Mouse (Mus musculus) MEL (cell line): ENCODE measurements around the gene Cers6. TPM values are rescaled to one million over a fixed set of nuclear protein-coding genes. Genes with fewer than 3 reads are reported as not detected.

Experiments used
- DNase-seq: peaks from one replicate; pipeline ENCODE4 v3.0.0; 2011; ENCODE audit warnings: low read depth, low spot score
- H3K27ac ChIP-seq: 2 replicates; pipeline ENCODE4 v1.5.1; 2012; ENCODE audit warnings: low read depth, mild to moderate bottlenecking, control low read depth, low read length, moderate library complexity; ENCODE audit not compliant: control insufficient read depth
- H3K27me3 ChIP-seq, 2 experiments: fragments of 150-350 bp in 1 of 2; sonication (generic) in 1 of 2; 2 replicates each; pipeline ENCODE4 v1.6.1; 2012; ENCODE audit warnings: low read length in 2 of 2, mild to moderate bottlenecking in 2 of 2, improper control_type of control experiment in 1 of 2, moderate library complexity in 1 of 2; ENCODE audit not compliant: insufficient read depth in 2 of 2, control insufficient read depth in 1 of 2
- H3K36me3 ChIP-seq, 2 experiments: 2 replicates each; pipeline ENCODE4 v1.6.1; 2012 to 2014; ENCODE audit warnings: low read length in 2 of 2, improper control_type of control experiment in 1 of 2, inconsistent platforms in 1 of 2, mild to moderate bottlenecking in 1 of 2; ENCODE audit not compliant: insufficient read depth in 2 of 2, control insufficient read depth in 1 of 2
- H3K4me1 ChIP-seq, 2 experiments: fragments of 150-350 bp in 1 of 2; sonication (generic) in 1 of 2; 2 replicates each; pipeline ENCODE4 v1.6.1; 2012; ENCODE audit warnings: low read length in 2 of 2, improper control_type of control experiment in 1 of 2, mild to moderate bottlenecking in 1 of 2; ENCODE audit not compliant: insufficient read depth in 2 of 2, control insufficient read depth in 1 of 2
- H3K4me3 ChIP-seq, 2 experiments: fragments of 150-350 bp in 1 of 2; sonication (generic) in 1 of 2; 2 replicates each; pipeline ENCODE4 v1.5.1; 2012; ENCODE audit warnings: low read depth in 2 of 2, low read length in 2 of 2, mild to moderate bottlenecking in 2 of 2, moderate library complexity in 2 of 2, control low read depth in 1 of 2, improper control_type of control experiment in 1 of 2; ENCODE audit not compliant: control insufficient read depth in 1 of 2, insufficient read depth in 1 of 2
- H3K79me2 ChIP-seq: 2 replicates; pipeline ENCODE4 v1.6.1; 2012; ENCODE audit warnings: mild to moderate bottlenecking, low read length, moderate library complexity; ENCODE audit not compliant: control insufficient read depth, poor library complexity, insufficient read depth
- H3K9ac ChIP-seq: 2 replicates; pipeline ENCODE4 v1.6.1; 2012; ENCODE audit warnings: low read depth, mild to moderate bottlenecking, control low read depth, low read length, moderate library complexity; ENCODE audit not compliant: control insufficient read depth, poor library complexity, severe bottlenecking
- H3K9me3 ChIP-seq: fragments of 150-350 bp; sonication (generic); replicated peaks from 2 replicates; pipeline ENCODE4 v1.6.1; 2012; ENCODE audit warnings: mild to moderate bottlenecking, low read length, improper control_type of control experiment, moderate library complexity; ENCODE audit not compliant: insufficient read depth
- CHD1 ChIP-seq: IDR thresholded peaks from 2 replicates; pipeline ENCODE4 v1.6.1; 2012; ENCODE audit warnings: low read depth, mild to moderate bottlenecking, inconsistent platforms, low read length, improper control_type of control experiment
- E2F4 ChIP-seq: IDR thresholded peaks from 2 replicates; pipeline ENCODE4 v1.6.1; 2011; ENCODE audit warnings: low read depth, low read length, improper control_type of control experiment, borderline replicate concordance
- ELF1 ChIP-seq: IDR thresholded peaks from 2 replicates; pipeline ENCODE4 v1.6.1; 2014; ENCODE audit warnings: low read depth, mild to moderate bottlenecking, inconsistent platforms, low read length, improper control_type of control experiment, moderate library complexity
- EP300 ChIP-seq, 2 experiments: IDR thresholded peaks; 2 replicates each; pipeline ENCODE4 v1.6.1; 2011; ENCODE audit warnings: improper control_type of control experiment in 2 of 2, low read length in 2 of 2, low read depth in 1 of 2, mild to moderate bottlenecking in 1 of 2
- ETS1 ChIP-seq: IDR thresholded peaks from 2 replicates; pipeline ENCODE4 v1.6.1; 2012; ENCODE audit warnings: low read depth, mild to moderate bottlenecking, inconsistent platforms, low read length, improper control_type of control experiment, moderate library complexity
- GABPA ChIP-seq: IDR thresholded peaks from 2 replicates; pipeline ENCODE4 v1.6.1; 2012; ENCODE audit warnings: low read depth, mild to moderate bottlenecking, inconsistent platforms, low read length, improper control_type of control experiment, moderate library complexity
- JUND ChIP-seq: IDR thresholded peaks from 2 replicates; pipeline ENCODE4 v1.6.1; 2011; ENCODE audit warnings: low read depth, mild to moderate bottlenecking, improper control_type of control experiment, low read length
- KAT2A ChIP-seq: conservative IDR thresholded peaks from 2 replicates; pipeline ENCODE4 v1.6.1; 2012; ENCODE audit warnings: low read depth, low read length, improper control_type of control experiment, inconsistent platforms
- MEF2A ChIP-seq: IDR thresholded peaks from 2 replicates; pipeline ENCODE4 v1.6.1; 2014; ENCODE audit warnings: low read depth, mild to moderate bottlenecking, inconsistent platforms, low read length, improper control_type of control experiment; ENCODE audit not compliant: poor library complexity, insufficient replicate concordance, severe bottlenecking; ENCODE audit errors: extremely low read depth
- MYB ChIP-seq: IDR thresholded peaks from 2 replicates; pipeline ENCODE4 v1.6.1; 2011; ENCODE audit warnings: mild to moderate bottlenecking, low read depth, low read length, improper control_type of control experiment
- MYC ChIP-seq: IDR thresholded peaks from 2 replicates; pipeline ENCODE4 v1.6.1; 2011; ENCODE audit warnings: low read depth, mild to moderate bottlenecking, low read length, improper control_type of control experiment, moderate library complexity
- NELFE ChIP-seq: IDR thresholded peaks from 2 replicates; pipeline ENCODE4 v1.6.1; 2011; ENCODE audit warnings: low read depth, low read length, improper control_type of control experiment
- POLR2A ChIP-seq, 2 experiments: IDR thresholded peaks; 2 replicates each; pipeline ENCODE4 v1.6.1; 2011 to 2012; ENCODE audit warnings: low read length in 2 of 2, mild to moderate bottlenecking in 2 of 2, control low read depth in 1 of 2, improper control_type of control experiment in 1 of 2, low read depth in 1 of 2, moderate library complexity in 1 of 2; ENCODE audit not compliant: control insufficient read depth in 1 of 2, insufficient read depth in 1 of 2, poor library complexity in 1 of 2
- POLR2AphosphoS2 ChIP-seq: IDR thresholded peaks from 2 replicates; pipeline ENCODE4 v1.6.1; 2011; ENCODE audit warnings: low read length, improper control_type of control experiment
- RAD21 ChIP-seq: IDR thresholded peaks from 2 replicates; pipeline ENCODE4 v1.6.1; 2011; ENCODE audit warnings: mild to moderate bottlenecking, low read depth, low read length, improper control_type of control experiment
- RCOR1 ChIP-seq: IDR thresholded peaks from 2 replicates; pipeline ENCODE4 v1.6.1; 2012; ENCODE audit warnings: low read depth, mild to moderate bottlenecking, inconsistent platforms, low read length, improper control_type of control experiment
- SMC3 ChIP-seq: IDR thresholded peaks from 2 replicates; pipeline ENCODE4 v1.6.1; 2011; ENCODE audit warnings: low read depth, low read length, improper control_type of control experiment
- TBP ChIP-seq: IDR thresholded peaks from 2 replicates; pipeline ENCODE4 v1.8.0; 2011; ENCODE audit warnings: low read depth, low read length, improper control_type of control experiment
- TCF12 ChIP-seq: IDR thresholded peaks from 2 replicates; pipeline ENCODE4 v1.6.1; 2014; ENCODE audit warnings: low read depth, mild to moderate bottlenecking, inconsistent platforms, low read length, improper control_type of control experiment, moderate library complexity
- USF2 ChIP-seq, 2 experiments: IDR thresholded peaks; 2 replicates each; pipeline ENCODE4 v1.6.1; 2011 to 2012; ENCODE audit warnings: improper control_type of control experiment in 2 of 2, low read length in 2 of 2, borderline replicate concordance in 1 of 2, inconsistent platforms in 1 of 2, low read depth in 1 of 2, mild to moderate bottlenecking in 1 of 2; ENCODE audit not compliant: insufficient read depth in 1 of 2
- ZKSCAN1 ChIP-seq: IDR thresholded peaks from 2 replicates; pipeline ENCODE4 v1.6.1; 2012; ENCODE audit warnings: low read depth, mild to moderate bottlenecking, inconsistent platforms, low read length, improper control_type of control experiment, moderate library complexity
- ZNF384 ChIP-seq: IDR thresholded peaks from 2 replicates; pipeline ENCODE4 v1.6.1; 2012; ENCODE audit warnings: low read depth, mild to moderate bottlenecking, inconsistent platforms, low read length, improper control_type of control experiment
- polyA plus RNA-seq, 2 experiments: library from polyadenylated mRNA; stranded (reverse) in 1 of 2; unstranded in 1 of 2; fragments of >175 nt in 1 of 2; fragments of >200 nt in 1 of 2; gene quantifications; 2 replicates each; pipeline versions ENCODE4 v1.2.1 to v1.2.4; 2012; ENCODE audit warnings: low replicate concordance in 2 of 2, low read depth in 1 of 2; ENCODE audit not compliant: insufficient read length in 2 of 2, insufficient read depth in 1 of 2, missing spikeins in 1 of 2
- total RNA-seq: library from RNA; depleted of rRNA; stranded (reverse); fragments of 300-350 nt; gene quantifications from 2 replicates; pipeline ENCODE4 v1.2.3, GENCODE M21; 2012

Cers6 gene
- total and polyA plus RNA-seq, 3 experiments: not detected

GRCm38 (mm10) chr2:69119718-69120117 lies 258.5 kb downstream of the Cers6 start:
- Histone ChIP-seq H3K79me2 (no peaks in the 10 kb centered on the region), H3K4me1 (no peaks in the 10 kb centered on the region), H3K27ac (no peak overlapping the region), H3K9me3 (no peaks in the 10 kb centered on the region), H3K9ac (no peak overlapping the region), H3K4me3 (no peak overlapping the region), H3K36me3 (no peaks in the 10 kb centered on the region), H3K27me3 (no peaks in the 10 kb centered on the region)
- TF ChIP-seq KAT2A: no peak
- TF ChIP-seq GABPA: no peak
- TF ChIP-seq RAD21: no peak
- TF ChIP-seq SMC3: no peak
- TF ChIP-seq MEF2A: no peak
- no peak for TF ChIP-seq CHD1
- no peak for TF ChIP-seq USF2 (IDR thresholded peaks at IDR 0.05; ENCODE audit: borderline replicate concordance in 1 of 2, insufficient read depth in 1 of 2, low read depth in 1 of 2, low read length in 2 of 2)
- no peak for TF ChIP-seq EP300 (IDR thresholded peaks at IDR 0.05; ENCODE audit: low read depth in 1 of 2, low read length in 2 of 2)
- TF ChIP-seq TBP: no peak
- no peak for TF ChIP-seq TCF12
- TF ChIP-seq ZKSCAN1: no peak
- no peak for TF ChIP-seq ELF1
- TF ChIP-seq MYB: no peak
- no peak for TF ChIP-seq RCOR1
- TF ChIP-seq NELFE: no peak
- TF ChIP-seq ETS1: no peak
- DNase-seq: no peak

GRCm38 (mm10) chr2:69121681-69122080 lies 260.4 kb downstream of the Cers6 start:
- no peak overlapping the region for H3K4me3 ChIP-seq
- no peaks in the 10 kb centered on the region for H3K9me3 ChIP-seq
- H3K4me1 ChIP-seq: no peaks in the 10 kb centered on the region
- no peak for TF ChIP-seq ZNF384
- no peak for TF ChIP-seq ETS1
- TF ChIP-seq RCOR1: no peak
- no peak for TF ChIP-seq POLR2AphosphoS2
- no peak for TF ChIP-seq E2F4
- TF ChIP-seq POLR2A (IDR thresholded peaks at IDR 0.05; ENCODE audit: control insufficient read depth in 1 of 2, insufficient read depth in 1 of 2, low read depth in 1 of 2, low read length in 2 of 2, poor library complexity in 1 of 2): no peak
- TF ChIP-seq MYC: no peak
- TF ChIP-seq ZKSCAN1: no peak
- no peak for TF ChIP-seq JUND
- TF ChIP-seq NELFE: no peak
- no peak for DNase-seq
- H3K36me3 ChIP-seq: no peaks in the 10 kb centered on the region
- H3K9ac ChIP-seq: no peak overlapping the region
- H3K79me2 ChIP-seq: no peaks in the 10 kb centered on the region
- H3K27me3 ChIP-seq: no peaks in the 10 kb centered on the region; a peak in 1 of 4 replicates
- no peak overlapping the region for H3K27ac ChIP-seq
